Mouse (Mus musculus) urinary bladder, adult 2 months (tissue): ENCODE results near the gene Dip2c. TPM values are rescaled to one million over a fixed set of nuclear protein-coding genes. Genes with fewer than 3 reads are reported as not detected.

Experiments
- polyA plus RNA-seq: library from polyadenylated mRNA; depleted of rRNA; stranded (reverse); fragments of >200 nt; gene quantifications from 2 replicates; pipeline ENCODE4 v1.2.3, GENCODE M21; 2012; rRNA removed

Gene Dip2c
- polyA plus RNA-seq, 1 experiment: 14.8 TPM

Other genes starting within 250 kb of the Dip2c start
- 21.7 and 27.3 TPM in 2 replicates for gene Larp4b, start 182.6 kb upstream of the Dip2c start, polyA plus RNA-seq